ENCODE assay signal across 16 mouse cellular contexts in genomic region chr3:147707401-147707801, GRCm38 (mm10).
DNase-seq lines count a peak whose midpoint lies in the region; ATAC-seq and TF ChIP-seq lines count a peak whose summit lies in the region.
"Had no signal": no experiment of that assay in that cellular context is flagged by ENCODE, and none has a peak within 500 bp of the region (broad histone marks: within the 10 kb centered on the region; RNA-seq: fewer than 3 reads in every experiment).

No protein-coding gene starts in this region.

- H3K4me3 ChIP-seq in lung, adult 2 months (replicated peaks; ENCODE audit: extremely low read depth, low read depth, low read length) = no peak overlapping the region
- H3K4me3 ChIP-seq: erythroblast, embryonic 14.5 days; hindbrain, embryonic 15.5 days; liver, embryonic 15.5 days; midbrain, embryonic 15.5 days; stomach, embryonic 15.5 days had no signal

- TF ChIP-seq POLR2A in lung, adult 2 months (IDR thresholded peaks at IDR 0.05; ENCODE audit: borderline replicate concordance, extremely low read depth, low read depth, low read length) = no peak

- whole genome bisulfite sequencing in lung, adult 2 months = 26% methylated on average over 4 of the region's 4 CpGs

- no peak for TF ChIP-seq CTCF in lung, adult 2 months (IDR thresholded peaks at IDR 0.05; ENCODE audit: insufficient read depth, low read length)

- ATAC-seq in granulocyte monocyte progenitor cell, adult 5-6 weeks (replicated peaks; ENCODE audit: poor library complexity, severe bottlenecking) = no peak
- ATAC-seq: activated CD4-positive, CD25-positive, alpha-beta regulatory T cell, adult 4 months; midbrain, embryonic 15.5 days had no signal

- no peaks in the 10 kb centered on the region for H3K4me1 ChIP-seq in lung, adult 2 months (ENCODE audit: control insufficient read depth, insufficient read depth, low read length)
- H3K4me1 ChIP-seq: hindbrain, embryonic 15.5 days; liver, embryonic 15.5 days; midbrain, embryonic 15.5 days had no signal

- DNase-seq in heart, adult 11 months = peak; percentile 64
- DNase-seq in heart, adult 8-10 months (ENCODE audit: low spot score) = no peak
- peak; percentile 42 for DNase-seq in lung, postnatal 10 days
- DNase-seq in lung, adult 2 months = no peak
- DNase-seq in hindlimb bud, embryonic 11.5 days (ENCODE audit: extremely low spot score, low read depth, low spot score) = peak; percentile 75
- DNase-seq in yolk sac, embryonic 10.5 days (ENCODE audit: low spot score) = peak; percentile 6
- DNase-seq in urinary bladder, adult 2 months (ENCODE audit: low spot score) = no peak
- DNase-seq: cerebellum, adult 2 months; heart, adult 18-20 months had no signal

Comparison
In these comparisons a context has a peak if more than half of its experiments do, and no peak if none do; other contexts are left out.
1. DNase-seq: peak in heart, adult 11 months (single experiment), lung, postnatal 10 days (single experiment), hindlimb bud, embryonic 11.5 days (single experiment) and yolk sac, embryonic 10.5 days (single experiment); none in heart, adult 8-10 months (single experiment), lung, adult 2 months (single experiment) and urinary bladder, adult 2 months (single experiment).